Mouse (Mus musculus) right cerebral cortex, adult 2 months (tissue): Measurements from ENCODE around the gene Thbd.

ENCODE experiments used
- DNase-seq, 2 experiments: peaks; one replicate each; pipeline ENCODE4 v3.0.0; 2021 to 2022; ENCODE audit warnings: low spot score in 2 of 2

The Thbd gene

DNA sequence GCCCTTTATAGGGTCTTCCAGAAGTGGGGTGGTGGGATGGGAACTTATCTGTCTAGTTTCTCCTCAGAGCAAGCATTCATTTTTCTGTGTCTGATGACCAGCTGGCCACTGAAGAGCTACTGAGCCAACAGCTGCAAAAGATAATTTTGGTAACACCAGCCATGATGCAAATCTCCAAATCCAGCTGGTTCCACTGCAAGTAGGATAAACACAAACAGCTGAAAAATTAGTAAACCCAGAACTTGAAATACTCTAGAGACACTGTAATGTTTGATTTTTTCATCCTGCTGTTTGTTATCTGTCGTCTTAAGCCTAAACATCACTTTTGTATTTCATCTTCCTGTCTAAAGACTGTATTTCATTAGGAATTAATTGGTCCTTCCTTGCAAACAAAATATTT is 13.7 kb upstream of the Thbd start:
- no peak for DNase-seq

DNA sequence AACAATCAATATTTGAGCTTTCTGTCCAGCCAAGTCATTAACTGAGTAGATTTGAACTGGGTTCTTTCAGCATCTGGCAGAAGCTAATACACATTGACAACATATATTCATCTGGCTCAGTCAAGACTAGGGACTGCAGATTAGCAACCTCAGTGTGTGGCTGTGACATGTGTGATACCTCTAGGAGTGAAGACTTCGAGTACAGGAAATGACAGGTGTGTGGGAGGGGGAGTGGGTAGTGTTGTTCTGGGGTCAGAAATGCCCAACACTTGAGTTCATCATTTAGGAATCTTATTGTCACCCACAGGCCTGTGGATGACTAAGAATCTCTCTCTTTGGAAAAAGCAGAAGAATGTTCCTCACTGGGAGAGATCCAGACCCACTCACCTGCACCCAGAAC is 13.1 kb upstream of the Thbd start:
- DNase-seq: no peak

DNA sequence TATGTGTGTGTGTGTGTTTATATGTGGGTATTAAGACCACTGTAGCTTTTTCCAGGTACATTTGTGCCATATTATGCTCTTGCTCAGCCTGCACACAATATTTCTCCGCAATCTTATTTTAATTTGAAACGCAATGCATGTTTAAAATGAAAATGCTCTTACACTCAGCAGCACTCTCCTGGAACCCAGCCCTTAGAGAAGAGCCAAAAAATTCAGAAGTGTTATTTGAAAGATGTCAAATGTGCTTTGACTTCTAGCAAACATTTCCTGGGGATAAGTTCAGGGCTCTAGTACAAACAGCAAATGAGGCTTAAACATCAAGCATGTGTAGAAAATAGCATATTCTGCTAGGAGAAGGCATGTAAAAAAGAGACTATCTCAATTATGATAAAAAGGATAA is 11.8 kb upstream of the Thbd start:
- DNase-seq: no peak

DNA sequence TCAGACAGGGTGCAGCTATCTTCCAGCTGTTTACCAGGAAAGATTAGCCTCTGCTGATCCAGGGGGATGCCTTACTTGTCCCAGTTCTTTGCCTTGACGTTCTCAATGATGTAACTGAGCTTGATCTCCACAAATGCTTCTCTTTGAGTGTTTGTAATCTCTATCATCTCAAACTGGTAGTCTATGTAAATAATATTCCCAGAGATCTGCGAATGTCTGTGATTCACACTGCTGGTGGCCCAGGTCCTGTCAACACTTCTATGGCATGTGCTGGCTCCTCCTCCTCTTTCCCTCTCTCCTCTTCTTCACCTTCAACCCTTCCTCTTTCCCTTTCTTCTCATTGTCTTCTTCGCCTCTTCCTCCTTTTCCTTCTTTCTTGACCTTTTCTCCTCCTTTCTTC is 11.2 kb upstream of the Thbd start:
- DNase-seq: no peak

GRCm38 (mm10) chr2:148409821-148410220 is 1.8 kb upstream of the Thbd start:
- no peak for DNase-seq

DNA sequence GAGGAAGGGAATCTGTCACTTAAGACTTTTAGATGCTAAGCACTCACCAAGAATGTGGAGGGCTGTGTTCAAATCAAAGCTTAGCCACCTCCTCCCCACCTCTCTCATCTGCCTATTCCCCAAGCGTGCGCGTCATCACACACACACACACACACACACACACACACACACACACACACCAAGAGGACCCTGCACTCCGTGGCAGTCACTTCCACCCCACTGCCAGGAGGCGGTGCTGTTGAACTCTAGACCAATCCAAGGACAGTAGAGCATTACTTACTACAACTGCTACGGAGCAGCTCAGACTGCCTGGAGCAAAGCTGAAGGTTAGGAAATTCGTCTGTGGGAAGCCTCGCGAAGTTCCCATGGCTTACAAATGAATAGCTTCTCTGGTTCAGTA is 1.2 kb upstream of the Thbd start:
- peak; percentile 78 to 85 for DNase-seq

- no peak for DNase-seq
Measured at GRCm38 (mm10) chr2:148408761-148409120, 753 bp upstream of the Thbd start.

GRCm38 (mm10) chr2:148406971-148407869 is 768 bp downstream of the Thbd start:
- DNase-seq: no peak

DNA sequence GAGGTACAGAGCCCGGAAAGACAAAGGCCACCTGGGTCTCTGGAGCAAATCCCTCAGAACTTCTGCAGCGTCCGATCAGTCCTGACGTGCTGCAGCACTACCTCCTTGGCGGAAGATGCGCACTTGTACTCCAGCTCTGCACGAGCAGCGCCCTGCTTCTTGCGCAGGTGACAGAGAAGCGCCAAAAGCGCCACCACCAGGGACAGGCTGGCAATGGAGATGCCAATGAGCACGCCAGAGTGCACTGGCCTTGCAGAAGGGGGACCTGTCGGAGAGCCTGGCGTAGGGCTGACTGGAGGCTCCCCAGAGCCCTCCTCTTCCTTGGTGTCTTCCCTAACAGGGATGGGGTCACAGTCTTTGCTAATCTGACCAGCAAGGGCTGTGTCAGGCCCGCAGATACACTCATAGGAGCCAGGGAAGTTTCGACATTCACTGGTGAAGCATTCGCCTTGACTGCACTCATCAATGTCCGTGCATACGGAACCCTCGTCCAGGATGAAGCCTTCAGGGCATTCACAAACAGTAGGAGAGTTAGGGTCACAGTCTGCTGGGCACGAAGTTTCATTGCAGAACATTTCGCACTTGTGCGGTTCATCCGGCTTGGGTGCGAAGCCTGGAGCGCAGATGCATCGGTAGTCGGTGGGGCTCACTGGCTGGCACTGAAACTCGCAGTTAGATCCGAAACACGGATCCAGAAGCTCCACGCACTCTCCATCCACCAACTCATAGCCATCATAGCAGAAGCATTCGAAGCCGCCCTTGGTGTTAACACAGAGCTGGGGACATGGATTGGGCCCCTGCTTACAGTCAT is 1.6 kb downstream of the Thbd start:
- peak in 1 of 2 experiments; percentile 26 for DNase-seq

DNA sequence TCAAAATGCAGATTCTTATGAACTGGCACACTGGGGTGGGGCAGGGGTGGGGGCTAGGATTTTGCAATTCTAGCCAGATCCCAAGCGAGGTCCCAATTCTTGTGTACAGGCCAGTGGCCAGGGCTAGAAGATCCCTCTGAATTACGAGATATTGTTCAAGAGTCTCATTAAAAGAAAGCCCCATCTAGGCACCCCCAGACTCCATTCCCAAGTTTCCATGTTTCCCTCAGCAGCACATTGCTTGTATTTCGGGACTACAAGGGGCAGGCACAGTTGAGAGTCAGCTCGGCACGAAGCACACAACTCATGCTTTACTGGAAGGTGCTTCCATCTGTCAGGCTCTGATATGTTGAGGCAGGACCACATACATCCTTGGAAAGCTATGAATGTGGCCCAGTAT is 3.1 kb downstream of the Thbd start:
- DNase-seq: no peak

- no peak for DNase-seq
Measured at GRCm38 (mm10) chr2:148402227-148402626, 5.8 kb downstream of the Thbd start.

DNA sequence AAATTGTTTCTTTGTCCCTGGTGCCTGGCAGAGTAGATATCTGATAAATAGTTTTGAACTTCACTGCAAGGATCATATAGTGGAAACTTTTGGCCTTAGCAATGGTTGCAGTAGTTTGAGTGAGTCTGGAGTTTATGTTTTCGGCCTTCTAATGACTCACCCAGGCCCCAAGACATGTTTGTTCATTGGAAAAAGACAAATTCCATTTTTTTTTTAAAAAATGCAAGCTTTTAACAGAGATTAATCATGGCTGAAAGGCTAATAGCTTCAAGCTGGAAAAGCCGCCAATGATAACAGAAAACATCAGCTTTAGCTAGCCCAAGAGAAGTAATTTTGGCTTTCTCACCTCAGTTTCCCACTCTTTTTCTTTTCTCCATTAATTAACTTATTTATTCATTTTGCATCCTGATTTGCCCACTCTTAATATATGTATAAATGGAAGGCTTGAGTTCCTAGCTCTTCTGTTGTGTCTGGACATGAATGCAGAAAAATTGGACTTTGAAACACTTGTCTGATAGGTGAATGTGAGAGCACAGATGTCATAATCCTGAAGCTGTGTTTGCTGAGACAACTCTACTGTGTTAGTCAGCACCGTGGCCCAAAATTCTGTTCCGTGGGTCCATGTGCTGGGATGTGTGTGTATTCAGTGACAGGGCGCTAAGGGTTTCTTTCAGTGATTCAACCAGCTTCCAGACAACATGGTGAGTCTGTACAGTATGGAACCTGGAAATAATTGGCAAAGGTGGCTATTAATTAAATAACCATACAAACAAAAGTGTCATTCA is 8.9 kb downstream of the Thbd start:
- peak in 1 of 2 experiments; percentile 18 for DNase-seq

DNA sequence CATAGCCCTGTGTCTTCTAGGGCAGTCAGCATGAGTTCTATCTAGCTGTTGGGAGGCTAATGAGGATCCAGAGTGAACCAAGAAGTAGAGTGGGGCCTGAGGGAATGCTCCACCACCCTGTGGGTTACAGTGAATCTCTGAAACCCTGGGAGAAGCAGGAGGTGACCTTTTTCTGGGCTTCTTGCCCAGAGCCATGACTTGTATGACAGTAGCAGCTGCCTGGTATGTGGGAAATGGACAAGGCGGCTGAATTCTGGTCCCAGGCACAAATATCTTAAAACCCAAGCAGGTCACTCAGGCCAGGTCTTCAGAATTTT is 10.2 kb downstream of the Thbd start:
- no peak for DNase-seq

DNA sequence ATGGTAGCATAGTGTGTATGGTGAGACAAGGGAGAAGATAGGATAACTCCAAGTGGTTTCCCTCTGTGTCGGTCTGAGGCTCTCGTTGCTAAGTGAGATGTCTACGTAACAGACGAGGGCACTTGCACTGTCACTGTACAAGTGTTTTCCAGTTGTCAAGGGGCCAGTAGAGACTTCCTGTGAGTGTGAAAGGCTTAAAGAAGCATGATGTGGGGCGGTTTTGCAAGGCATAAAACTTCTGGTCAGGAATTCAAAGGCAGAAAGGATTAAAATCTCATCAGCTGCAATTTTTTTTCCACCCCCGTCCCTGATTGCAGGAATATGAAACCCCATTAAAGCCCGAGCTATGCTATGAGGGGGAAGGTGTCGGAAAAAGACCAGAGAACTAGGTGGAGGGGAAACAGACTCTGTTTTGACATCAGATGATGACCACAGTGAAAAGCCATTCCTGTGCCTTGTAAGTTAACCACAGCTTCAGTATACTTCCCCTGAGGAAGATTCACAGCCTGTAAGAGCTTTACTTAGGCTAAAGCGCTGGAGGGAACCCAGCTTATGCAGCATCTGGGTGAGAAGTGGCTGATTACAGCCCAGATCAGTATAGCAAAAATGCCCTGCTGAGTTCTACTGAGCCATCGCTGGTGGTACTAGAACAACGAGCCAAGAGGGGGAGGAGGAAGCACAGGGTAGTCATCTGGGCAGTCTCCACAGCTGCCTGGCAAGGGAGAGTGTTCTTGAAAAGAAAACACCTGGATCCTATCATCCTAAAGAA is 10.8 kb downstream of the Thbd start:
- peak in 1 of 2 experiments; percentile 31 for DNase-seq

GRCm38 (mm10) chr2:148396209-148396608 is 11.8 kb downstream of the Thbd start:
- DNase-seq: peak in 1 of 2 experiments; percentile 54

DNA sequence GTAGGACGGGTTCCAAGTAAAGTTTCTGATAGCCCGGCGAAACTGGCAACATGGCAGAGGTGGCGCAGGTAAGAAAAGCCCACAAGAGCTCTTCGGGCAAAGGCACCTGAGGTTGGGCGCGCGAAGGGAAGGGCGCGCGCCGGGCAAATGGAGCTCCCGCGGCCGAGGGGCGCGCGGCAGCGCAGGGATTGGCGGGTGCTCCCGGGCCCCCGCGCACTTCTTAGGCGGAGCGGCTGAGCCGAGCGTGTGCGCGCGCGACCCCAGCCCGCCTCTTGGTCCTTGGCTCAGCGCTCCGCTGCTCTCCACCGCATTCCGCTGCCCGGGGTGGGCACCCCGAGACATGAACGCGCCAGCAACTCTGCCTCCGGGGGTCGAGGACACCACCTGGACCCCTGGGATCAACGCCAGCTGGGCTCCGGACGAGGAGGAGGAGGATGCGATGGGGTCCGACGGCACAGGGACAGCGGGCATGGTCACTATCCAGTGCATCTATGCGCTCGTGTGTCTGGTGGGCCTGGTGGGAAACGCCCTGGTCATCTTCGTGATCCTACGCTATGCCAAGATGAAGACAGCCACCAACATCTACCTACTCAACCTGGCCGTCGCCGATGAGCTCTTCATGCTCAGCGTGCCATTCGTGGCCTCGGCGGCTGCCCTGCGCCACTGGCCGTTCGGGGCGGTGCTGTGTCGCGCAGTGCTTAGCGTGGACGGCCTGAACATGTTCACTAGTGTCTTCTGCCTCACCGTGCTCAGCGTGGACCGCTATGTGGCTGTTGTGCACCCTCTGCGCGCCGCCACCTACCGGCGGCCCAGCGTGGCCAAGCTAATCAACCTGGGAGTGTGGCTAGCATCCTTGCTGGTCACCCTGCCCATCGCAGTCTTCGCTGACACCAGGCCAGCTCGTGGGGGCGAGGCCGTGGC is 12.6 kb downstream of the Thbd start, which contains the start of gene Sstr4:
Gene Sstr4, plus strand, starts transcription at position 214 of the 921 bp plus-strand sequence.
- DNase-seq: peak; percentile 71 to 73

DNA sequence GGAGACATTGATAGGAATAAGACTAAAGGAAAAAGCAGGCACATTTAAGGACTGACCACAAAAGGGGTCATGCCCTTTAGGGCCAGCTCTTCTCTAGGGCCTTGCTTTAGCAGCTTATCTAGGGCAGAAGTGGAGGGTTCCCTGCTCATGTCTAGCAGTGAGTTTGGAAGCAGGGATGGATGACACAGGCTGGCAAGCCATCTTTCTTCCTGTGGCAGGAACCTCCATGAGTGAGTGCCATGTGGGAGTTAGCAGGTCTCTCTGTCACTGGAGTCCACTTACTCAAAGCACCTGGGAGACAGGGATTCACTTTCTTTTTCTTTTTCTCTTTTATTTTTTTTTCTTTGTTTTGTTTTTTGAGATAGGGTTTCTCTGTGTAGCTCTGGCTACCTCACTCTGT is 14.1 kb downstream of the Thbd start:
- no peak for DNase-seq

GRCm38 (mm10) chr2:148393149-148393548 is 14.8 kb downstream of the Thbd start:
- DNase-seq: no peak

DNA sequence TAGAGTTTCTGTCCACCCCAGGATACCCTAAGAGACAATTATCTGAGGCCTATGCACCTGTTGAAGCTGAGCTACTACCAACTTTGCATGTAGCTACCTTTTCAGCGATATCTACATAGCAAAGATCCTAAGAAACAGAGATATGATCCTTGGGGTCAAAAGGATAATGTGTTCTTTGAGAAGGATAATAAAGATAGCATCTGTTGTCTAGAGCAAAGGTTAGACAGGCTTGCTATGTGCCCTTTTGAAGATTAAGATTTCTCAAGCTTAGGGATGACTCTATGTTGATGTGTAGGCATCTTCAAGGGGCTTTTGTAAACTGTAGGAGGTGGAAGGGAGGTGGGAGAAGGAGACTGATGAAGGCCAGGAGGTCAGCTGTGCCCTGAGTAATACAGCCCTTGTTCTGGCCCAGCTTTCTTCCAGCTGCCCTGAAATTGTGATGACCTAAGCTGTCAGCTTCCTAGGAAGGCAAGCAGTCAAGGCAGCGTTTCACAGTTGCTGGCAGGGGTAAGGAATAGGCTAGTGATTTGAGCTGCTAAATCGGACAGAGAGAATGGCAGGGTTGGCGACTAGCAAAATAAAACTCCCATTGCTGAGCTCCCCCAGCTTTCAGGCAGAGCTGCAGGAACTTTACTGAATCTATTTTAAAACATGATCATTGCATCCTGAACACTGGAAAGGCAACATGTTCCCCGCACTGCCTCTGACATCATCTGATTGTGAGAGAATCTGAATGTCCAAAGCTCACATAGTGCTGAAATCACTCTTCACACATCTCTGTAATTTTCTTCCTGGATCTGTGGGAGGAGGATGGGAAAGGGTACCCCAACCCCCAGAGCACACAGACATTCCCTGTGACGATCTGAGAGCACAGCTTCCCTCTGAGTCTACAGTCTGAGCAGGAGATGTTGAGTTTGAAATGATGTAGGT is 20.1 kb downstream of the Thbd start:
- DNase-seq: peak; percentile 62 to 63
